Mouse (Mus musculus) urinary bladder, postnatal 25 days (tissue): ENCODE measurements at regions not wholly inside any gene's neighbourhood (a gene's known extent, or its start where the extent isn't known, plus 50 kb on each side); places are given as distances from the start of the nearest gene placed in this dataset.

Source experiments
- DNase-seq: peaks from one replicate; pipeline ENCODE4 v3.0.0; 2022; ENCODE audit warnings: low spot score

DNA sequence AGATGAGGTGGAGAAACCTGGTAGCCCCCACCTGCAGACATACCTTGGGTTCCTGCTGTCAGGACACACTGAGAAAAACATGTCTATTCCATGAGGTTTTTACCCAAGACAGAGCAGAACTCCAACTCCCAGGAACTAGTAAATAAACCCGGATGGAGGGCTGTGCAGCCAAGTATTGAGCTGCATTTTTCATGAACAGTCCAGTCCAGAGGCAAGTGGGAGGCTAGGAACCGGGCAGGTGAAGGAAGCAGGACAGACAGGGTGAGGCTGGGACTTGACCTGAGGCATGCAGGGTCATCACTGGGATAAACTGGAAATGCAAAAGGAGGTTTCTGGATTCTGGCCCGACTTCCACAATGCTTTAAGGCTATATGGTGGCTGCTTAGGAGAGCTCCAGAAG is 114.8 kb upstream of the Lrig1 start:
- no peak for DNase-seq

DNA sequence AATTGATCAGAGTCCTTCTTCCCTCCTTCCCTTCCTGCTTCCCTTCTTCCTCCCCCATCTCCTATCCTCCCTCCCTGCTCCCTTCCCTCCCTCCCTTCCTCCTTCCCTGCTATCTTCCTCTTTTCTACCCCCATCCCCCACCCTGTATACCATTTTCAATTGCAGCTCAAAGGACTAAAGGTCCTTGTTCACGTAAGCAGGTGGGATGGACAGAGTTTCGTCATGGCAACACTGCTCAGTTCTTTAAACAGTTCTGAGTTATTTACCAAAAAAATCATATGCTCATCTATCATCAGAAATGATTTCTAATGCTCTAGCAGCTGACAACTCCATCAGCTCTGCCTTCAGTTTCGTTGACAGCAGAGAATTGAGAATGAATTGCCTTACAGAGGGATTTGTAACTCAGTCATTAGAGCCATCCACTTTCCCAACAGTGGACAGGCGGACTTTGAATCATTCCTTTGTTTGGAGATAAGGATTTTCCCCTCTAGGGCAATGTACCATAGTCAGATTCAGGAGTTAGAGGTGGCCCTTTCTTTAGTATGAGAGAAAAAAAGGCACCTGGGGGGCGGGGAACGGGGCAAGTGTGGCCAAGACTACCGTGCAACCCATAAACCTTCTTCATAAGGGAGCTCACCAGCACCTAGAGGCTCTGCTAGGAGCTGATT is 113.7 kb upstream of the Lrig1 start:
- no peak for DNase-seq

DNA sequence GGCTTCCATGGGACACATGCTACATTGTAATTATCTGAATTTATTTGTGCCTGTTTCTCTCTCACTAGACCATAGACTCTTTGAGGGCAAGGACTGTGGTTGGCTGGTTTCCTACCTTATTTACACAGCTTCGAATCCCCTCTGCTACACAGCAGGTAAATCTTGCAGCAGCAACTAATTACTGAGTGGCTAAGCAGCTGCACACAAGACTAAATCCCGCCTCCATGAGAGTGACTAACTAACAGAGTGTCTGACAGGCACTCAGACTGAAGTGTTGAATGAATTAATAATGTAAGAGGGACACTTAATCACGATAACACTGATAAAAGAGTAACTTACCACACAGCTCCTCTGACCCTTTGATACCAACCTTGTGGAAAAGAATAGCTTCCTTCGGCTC is 111.9 kb upstream of the Lrig1 start:
- no peak for DNase-seq

DNA sequence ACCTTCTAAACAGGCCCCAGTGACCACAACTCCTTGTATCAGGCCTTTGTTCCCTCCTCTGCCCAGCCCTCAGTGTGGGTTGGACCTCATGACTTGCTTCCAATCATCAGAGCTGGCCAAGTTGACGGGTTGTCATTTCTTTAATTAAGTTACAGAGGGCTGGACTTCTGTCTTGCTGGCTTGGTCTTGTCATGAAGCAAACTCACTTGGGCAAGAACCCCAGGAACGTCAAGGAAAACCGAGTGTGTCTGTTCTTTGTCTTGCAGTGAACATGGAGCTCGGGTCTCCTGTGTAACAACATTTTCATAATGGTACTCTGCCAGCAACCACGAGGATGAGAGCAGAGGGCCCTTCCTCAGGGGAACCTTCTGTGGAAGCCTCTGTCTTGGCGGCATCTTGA is 107.3 kb upstream of the Lrig1 start:
- no peak for DNase-seq

DNA sequence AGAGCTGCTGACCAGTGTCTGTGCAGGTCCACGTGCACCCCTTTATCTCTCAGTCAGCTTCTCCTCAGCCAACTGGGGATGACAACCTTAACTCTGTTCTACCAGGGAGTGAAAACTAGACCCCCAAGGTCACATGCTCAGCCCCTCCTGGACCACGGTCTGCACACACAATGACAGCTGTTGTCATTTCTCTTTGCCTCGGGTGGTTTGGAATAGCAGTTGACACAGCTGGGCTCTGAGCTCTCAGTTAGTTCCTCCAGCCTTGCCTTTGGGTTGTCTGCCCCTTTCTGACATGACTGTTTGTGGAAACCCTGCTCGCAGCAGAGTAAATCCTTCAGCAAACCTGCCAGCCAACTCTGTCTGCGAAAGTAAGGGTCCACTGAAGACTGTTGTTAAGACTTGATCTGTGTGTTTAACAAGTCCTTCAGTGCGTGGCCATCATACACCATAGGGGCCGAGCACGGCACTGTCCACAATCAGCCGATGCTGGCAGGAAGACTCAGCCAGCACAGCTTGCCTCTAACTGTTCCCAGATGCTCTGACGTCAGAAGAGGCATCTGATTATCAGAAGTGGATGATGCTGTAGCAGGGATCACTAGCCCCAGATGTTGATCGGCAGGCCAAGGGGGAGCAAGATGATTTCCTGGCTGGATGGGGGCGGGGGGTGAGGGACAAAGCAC is 106.7 kb upstream of the Lrig1 start:
- no peak for DNase-seq

DNA sequence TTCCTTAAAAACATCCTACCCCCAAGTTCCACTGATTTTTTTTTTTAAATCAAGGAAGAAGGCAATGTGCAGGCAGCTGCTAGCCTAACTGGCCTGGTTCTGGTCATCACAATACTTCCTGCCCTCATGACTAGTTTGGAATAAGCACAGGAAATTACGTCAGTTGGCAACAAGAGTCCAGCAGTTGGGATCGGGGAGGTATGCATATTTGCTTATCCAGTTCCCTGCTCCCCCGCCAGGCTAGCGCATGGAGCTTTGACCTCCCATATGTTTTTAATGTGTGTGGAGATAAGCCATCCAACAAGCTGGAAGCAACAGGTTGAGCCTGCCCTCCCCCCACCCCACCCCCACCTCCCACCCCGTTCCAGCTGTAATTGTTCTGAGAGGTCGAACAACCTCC is 105.7 kb upstream of the Lrig1 start:
- DNase-seq = no peak

DNA sequence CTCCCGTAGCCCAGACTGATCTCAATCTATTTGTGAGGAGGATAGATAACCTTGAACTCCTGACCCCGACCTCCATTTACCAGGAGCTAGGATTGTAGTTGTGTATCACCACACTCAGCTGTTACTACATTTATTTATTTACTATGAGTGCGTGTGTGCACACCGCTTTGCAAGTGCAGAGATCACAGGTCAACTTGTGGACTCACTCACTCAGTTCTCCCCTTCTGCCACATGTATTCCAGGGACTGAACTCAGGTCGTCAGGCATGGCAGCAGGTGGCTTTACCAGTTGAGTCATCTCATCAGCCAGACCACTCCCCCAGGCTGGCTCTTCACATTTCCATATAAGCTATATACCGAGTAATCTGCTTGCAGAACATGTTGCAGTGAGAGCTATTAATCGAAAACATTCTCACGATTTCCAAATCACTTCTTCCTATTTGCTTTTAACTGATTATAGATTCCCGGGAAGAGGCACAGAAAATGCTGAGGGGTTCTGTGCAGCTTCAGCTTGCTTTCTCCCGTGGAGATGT is 104.4 kb upstream of the Lrig1 start:
- DNase-seq = no peak

DNA sequence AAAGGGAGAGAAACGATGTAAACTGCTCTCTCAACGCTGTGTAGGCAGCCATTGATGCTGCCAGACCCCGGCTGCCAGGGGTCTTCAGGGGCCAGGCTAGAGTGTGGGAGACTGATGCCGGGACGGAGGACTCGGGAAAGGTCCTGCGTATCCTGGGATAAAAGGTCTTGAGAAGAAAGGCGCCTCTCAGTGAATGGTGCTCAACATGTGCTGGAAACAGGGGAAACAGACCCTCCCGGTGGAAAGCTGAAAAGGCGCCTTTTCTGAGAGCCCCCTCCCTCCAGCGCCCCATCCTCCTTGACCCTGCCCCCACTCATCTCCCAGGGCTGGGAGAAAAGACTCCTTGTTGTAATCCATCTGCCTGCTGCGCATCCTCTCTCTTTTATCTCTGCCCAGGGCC is 101.1 kb upstream of the Lrig1 start:
- no peak for DNase-seq

DNA sequence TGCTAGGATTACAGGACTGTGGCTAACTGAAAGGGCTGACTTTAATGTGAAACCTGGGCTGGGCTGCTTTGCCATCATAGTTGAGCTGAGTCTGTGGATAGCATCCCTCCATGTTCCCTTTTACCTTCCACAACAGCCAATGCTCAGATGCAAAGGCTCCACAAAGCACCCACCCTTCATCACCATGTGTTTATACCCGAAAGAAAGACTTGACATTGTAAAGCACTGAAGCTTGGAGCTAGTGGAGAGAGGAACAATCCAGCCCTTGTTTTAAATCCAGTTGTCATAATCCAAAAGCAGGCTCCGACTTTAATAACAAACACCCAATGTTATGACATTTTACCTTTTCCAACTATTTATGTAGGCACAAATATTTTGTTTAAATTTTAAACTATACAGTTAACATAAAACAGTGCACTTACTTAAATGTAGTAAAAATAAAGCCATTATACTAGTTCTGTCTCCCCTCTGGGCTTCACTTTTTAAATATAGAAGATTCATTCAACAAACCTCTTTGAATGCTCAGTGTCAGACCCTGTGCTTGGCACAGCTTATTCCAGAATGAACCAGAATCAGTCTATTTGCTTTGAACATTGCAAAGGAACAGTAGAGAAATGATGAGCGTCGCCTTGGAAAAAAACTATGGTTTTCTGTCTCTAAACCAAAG is 98.7 kb upstream of the Lrig1 start:
- no peak for DNase-seq

DNA sequence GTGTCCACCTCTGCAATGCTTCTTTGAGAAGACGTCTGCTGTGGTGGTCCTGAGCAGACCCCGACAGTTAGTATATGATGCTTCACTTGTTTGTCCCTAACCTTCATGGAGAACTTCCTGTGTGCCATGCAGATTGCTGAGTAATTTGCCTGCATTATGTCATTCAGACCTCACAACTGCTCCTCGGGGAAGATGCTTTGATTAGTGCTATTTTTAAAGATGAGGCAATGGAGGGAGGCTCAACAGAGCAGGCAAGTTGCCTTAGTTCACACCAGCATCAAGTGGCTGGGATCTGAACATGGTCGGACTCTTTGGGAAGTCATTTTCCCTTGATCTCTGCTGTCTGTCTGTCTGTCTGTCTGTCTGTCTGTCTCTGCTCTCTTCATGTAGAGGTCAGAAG is 95.5 kb upstream of the Lrig1 start:
- no peak for DNase-seq

DNA sequence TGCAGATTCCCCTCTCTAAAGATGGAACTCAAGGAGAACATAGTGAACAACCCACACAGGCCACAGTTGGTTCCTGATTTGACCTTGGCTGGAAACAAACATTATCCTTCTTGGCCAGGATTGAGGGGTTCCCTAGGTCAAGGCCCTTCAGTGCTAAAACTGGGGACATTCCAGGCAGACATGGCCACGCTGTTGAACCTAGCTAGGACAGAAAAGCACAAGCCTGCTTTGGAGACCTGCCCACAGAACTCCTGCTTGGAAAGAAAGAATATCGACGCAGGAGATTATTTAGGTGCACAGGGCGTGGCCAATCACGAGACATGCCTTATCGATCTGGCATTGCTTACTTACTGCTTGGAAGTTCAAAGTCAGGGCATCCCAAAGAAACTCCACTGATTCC is 93.6 kb upstream of the Lrig1 start:
- no peak for DNase-seq

DNA sequence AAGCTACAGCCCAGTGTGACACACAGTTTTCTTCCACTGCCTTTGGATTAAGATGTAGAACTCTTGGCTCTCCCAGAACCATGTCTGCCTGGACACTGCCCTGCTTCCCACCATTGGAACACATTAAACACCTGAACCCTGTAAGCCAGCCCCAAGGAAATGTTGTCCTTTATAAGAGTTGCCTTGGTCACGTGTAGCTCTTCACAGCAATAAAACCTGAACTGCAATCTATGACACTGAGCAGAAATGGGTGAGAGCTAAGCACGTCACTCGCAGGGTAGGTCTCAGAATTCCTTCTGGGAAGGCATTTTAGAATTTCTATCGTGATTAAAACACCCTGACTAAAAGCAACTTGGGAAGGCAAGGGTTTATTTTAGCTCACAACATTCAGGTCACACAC is 92.4 kb upstream of the Lrig1 start:
- DNase-seq = no peak

DNA sequence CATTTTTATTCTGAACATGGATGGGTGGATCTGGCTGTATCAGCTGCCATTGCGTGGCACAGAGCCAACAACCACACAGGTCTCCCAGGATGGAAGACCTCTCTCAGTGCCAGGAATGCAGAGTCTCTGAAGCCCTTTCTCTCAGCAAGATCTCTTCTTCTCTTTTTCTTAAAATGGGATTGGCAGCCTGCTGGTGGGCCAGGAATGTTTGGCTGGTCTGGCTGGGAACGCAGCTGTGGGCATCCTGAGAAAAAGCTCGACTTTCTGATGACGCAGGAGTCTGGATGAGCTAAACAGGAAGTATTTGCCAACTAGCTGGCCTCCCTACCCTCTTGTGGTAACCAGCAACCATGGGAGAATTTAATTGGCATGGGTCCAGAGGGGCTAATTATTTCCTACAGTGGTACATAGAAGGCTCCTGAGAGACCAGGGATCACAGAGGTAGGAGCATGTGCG is 89.4 kb upstream of the Lrig1 start:
- no peak for DNase-seq

DNA sequence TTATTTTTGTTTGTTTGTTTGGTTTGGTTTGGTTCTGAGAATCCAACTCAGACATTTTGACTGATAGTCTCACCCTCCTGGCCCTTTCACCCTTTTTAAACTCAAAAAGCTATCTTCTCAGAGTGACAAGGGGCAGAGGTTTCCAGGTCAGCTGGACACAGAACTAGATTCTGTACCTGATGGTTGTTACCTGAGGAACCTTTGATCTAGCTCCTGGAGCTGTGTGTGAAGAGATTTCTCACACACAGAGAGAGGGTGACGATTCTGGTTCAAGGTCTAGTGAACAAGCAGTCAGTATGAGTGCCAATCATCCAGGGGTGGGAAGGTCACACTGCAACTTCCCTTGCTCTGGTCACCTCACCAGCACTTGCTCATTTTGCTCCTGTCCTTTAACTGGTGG is 83.5 kb upstream of the Lrig1 start:
- no peak for DNase-seq

DNA sequence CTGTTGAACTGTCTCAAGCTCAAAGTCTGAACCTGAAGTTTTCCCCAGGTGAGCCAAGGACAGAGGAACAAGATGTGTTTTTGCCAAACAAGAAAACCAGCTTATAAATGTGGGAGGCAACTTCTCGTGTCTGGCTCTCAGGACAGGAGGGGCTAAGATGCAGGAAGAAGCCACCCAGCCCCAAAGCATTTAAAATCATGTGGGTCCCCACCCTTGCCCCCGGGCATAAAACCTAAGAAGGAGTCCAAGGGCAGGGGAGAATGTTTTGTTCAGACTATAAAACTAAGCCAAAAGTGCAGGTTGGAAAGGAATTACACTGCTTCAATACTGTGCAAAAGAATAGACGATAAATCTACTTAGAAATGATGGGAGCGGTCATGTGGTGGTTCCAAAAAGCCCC is 80.7 kb upstream of the Lrig1 start:
- DNase-seq = no peak

DNA sequence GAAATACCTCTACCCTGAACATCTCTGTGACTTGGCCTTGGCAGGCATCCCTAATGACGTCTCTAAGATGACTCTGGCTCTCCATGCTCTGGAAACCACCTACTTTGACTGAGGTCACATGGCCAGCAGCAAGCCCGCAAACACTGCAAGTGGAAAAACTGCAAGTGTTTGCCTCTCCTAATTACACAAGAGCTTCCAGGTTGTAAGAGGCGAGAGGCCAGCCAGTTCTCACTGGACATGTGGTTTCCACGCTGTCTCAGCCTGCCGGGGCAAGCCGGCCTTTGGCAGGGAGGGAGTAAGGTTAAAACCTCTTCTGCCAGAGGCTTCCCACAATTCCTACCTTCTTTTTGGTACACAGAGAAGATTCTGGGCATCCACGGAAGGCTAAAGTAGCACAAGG is 79.9 kb upstream of the Lrig1 start:
- DNase-seq = peak; percentile 9

DNA sequence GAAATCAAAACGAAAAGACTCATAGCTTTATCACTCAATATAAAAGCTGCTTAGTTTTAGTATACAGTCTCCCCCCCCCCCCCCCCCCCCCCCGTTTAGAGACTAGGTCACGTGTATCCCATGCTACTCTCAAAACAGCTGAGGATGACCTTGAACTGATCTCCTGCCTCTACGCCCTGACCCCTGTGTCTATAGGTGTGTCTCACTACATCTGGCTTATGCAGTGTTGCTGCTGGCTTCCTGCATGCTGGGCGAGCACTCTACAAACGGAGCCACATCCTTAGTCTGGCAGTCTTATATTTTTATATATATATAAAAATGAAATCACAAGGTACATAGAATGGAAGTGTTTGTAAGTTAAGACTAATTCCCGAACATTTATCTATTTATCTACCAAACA is 79.3 kb upstream of the Lrig1 start:
- DNase-seq = no peak

DNA sequence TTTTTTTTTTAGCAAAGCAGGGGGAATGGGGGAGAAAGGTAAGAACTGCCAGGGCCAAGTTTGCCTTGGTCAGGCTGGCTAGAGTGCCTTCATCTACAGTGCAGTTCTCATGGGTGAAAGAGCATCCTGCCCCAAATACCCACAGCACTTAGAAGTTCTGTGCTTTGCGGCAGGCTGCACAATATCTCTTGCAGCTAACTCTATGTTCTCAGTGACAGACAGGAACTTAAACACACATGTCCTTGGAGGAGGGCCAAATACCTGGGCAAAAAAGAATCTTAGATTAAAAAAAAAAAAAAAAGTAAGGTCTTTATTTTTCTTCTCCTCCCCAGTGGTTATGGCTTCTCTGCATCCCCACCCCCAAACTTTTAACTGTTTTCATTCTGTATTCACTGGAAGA is 78.8 kb upstream of the Lrig1 start:
- DNase-seq = no peak

DNA sequence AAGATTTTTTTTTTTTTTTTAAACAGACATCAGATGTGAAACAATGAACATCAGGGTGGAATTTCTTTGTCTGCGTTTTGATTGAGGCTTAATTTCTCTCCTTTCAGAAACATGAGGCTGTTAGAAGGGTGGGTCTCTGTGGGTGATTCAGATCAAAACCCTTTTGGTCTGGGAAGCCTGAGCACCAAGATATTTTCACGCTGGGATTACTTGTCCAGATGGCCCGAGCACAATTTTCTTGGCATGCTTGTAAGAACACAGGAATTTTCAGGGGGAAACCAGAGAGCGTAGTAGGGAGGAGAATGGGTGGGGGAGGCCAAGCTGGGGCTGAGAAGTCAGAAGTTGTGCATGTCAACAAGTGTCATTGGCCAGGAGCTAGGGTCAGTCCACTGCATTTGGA is 76.6 kb upstream of the Lrig1 start:
- no peak for DNase-seq

DNA sequence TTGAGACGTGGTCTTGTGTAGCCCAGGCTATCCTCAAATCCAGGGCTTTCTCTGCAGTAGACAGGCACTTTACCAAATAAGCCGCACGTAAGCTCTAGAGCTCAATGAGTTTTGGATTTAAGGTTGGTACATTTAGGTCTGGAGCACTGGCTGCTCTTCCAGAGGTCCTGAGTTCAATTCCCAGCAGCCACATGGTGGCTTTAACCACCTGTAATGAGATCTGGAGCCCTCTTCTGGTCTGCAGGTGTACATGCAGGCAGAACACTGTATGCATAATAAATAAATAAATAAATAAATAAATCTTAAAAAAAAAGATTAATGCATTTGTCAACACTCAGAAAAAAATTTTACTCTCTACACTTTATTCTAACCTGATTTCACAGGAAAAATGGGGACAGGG is 74.9 kb upstream of the Lrig1 start:
- no peak for DNase-seq

DNA sequence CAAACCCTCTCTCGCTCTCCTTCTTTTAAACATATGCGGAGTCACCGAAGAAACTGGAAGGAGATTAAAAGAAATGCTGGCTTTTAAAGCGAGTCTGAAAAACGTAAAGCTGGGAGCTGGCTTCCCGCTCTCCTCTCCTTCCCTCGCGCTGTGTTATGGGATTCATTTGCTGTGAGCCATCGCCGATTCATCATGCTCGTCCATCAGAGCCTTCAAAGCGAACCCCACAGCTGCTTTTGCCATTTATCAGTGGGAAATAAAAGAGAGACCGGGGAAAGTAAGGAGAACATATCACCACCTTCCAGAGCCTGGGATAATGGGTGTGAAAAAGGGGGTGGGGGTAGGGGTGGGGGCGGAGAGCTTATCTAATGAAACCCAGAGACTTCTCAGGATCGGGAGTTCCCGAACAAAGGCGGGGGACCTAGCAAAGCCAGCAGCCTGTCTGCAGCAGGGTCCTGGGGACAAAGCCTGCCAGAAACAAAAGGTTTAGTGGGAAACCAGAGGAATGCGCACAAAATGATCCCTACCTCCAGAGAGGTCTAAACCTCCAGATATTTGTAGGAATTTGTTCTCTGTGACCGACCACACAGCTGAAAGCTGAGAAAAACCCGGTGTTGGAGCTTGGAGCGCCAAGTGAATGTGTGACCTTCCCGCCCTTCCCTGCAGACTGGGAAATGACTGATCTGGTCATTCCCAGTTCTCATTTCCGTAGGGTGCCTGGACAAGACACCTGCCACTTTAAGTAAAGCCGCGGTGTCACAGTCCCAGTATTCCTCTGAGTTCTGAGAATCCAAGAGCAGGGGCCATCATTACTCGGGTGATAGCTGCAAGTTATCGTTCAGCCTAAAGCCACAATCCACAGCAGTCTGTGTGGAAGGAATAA is 73.9 kb upstream of the Lrig1 start:
- DNase-seq = no peak

DNA sequence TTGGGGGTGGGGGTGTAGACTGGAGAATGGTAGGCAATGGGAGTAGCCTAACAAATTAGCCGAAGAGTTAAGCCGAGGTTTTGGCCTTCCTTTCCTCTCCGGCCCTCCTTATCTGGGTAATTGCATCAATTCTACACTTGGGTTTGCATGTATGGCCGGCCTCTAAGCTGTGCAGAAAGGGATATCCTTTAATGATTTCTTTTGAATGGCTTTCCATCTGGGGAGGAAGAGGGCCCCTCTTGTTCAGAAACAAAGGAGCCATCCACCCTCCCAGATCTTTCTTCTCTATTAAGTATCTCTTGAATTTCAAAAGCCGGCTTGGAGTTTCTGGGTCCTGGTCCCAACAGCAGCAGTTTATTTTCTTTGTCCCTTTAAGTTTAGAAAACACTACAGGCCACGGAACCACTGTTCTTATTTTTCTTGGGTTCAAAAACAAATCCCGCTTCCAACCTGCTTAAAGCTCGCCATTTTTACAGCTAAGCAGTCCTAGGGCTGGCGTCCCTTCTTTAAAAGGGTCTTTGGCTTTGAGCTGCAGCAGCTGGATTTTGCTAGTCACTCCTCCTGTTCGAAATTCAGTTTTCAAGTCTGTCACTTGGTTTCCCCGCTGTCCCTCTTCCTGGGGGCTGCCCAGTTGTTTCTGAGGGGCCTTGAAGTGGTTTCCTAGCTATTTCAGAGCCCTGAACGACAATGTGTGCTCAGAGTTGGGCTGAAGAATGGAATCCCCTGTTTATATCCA is 73.1 kb upstream of the Lrig1 start:
- no peak for DNase-seq
